Mouse (Mus musculus) cortical plate, adult 2 months (tissue): ENCODE measurements around the gene Taz.

Experiments
- CTCF ChIP-seq: fragments of 200-500 bp; IDR thresholded peaks from 2 replicates; pipeline ENCODE4 v1.5.1; 2011; ENCODE audit warnings: mild to moderate bottlenecking, control low read depth, low read length; ENCODE audit not compliant: insufficient read depth; ENCODE audit errors: extremely low read depth
- POLR2A ChIP-seq: fragments of 200-500 bp; IDR thresholded peaks from 2 replicates; pipeline ENCODE4 v1.6.1; 2011; ENCODE audit warnings: mild to moderate bottlenecking, low read length, control low read depth; ENCODE audit not compliant: insufficient read depth; ENCODE audit errors: extremely low read depth

GRCm38 (mm10) chrX:74329215-74329671 lies 47.5 kb downstream of the Taz start:
- TF ChIP-seq POLR2A (no peak), CTCF (no peak)
